Mouse (Mus musculus): ENCODE measurements around the gene Mid1ip1. TPM values are rescaled to one million over a fixed set of nuclear protein-coding genes. Genes with fewer than 3 reads are reported as not detected.

Gene Mid1ip1
- total RNA-seq (2014; rRNA removed) = 95.2 and 102 TPM in 2 replicates
- 97.8 and 106 TPM in 2 replicates for polyA plus RNA-seq (2015; fragmentation: Nextera tagmentation; extraction: Ambion mirVana)

GRCm38 (mm10) chrX:10714696-10715140 lies at the start of gene Mid1ip1:
Gene Mid1ip1 (plus strand): TSS chrX:10715013.
- 24% methylated on average over 12 of the region's 12 CpGs for WGBS
- ATAC-seq (ENCODE audit: low FRiP score) (0 out of 2 replicates have a peak, but pooled peaks have one; percentile 5), DNase-seq (ENCODE audit: low spot score) (peak; percentile 90)
- Histone ChIP-seq H3K9ac (replicated peaks; ENCODE audit: low read length, poor library complexity, severe bottlenecking) (no peak within 1 kb of the TSS), H3K4me1 (ENCODE audit: insufficient read depth, low read length) (no peaks in the 10 kb centered on the region), H3K9me3 (ENCODE audit: low read length) (no peaks in the 10 kb centered on the region), H3K27ac (ENCODE audit: low read depth, low read length) (no peak within 1 kb of the TSS), H3K4me3 (ENCODE audit: low read depth, low read length) (no peak within 1 kb of the TSS), H3K27me3 (ENCODE audit: insufficient read depth, low read length) (no peaks in the 10 kb centered on the region), H3K4me2 (ENCODE audit: low read depth, low read length, poor library complexity, severe bottlenecking) (no peak within 1 kb of the TSS), H3K36me3 (ENCODE audit: insufficient read depth, low read length) (no peaks in the 10 kb centered on the region)
- no peak for TF ChIP-seq CTCF (IDR thresholded peaks at IDR 0.05)

- H3K9ac ChIP-seq (replicated peaks; ENCODE audit: low read length, poor library complexity, severe bottlenecking) = no peak overlapping the region
- no peak overlapping the region for H3K4me3 ChIP-seq (ENCODE audit: low read depth, low read length)
- ATAC-seq (ENCODE audit: low FRiP score) = no peak
- no peak for TF ChIP-seq CTCF (IDR thresholded peaks at IDR 0.05)
- WGBS = 89% methylated on average over 5 of the region's 5 CpGs
- no peaks in the 10 kb centered on the region for H3K4me1 ChIP-seq (ENCODE audit: insufficient read depth, low read length)
- no peak overlapping the region for H3K27ac ChIP-seq (ENCODE audit: low read depth, low read length)
- H3K4me2 ChIP-seq (ENCODE audit: low read depth, low read length, poor library complexity, severe bottlenecking) = no peak overlapping the region
- no peaks in the 10 kb centered on the region for H3K36me3 ChIP-seq (ENCODE audit: insufficient read depth, low read length)
- no peaks in the 10 kb centered on the region for H3K27me3 ChIP-seq (ENCODE audit: insufficient read depth, low read length)
- H3K9me3 ChIP-seq (ENCODE audit: low read length) = no peaks in the 10 kb centered on the region
- no peak for DNase-seq (ENCODE audit: low spot score)
Observed at GRCm38 (mm10) chrX:10694455-10695180, 20.2 kb upstream of the Mid1ip1 start.

GRCm38 (mm10) chrX:10706728-10707127 lies 8.1 kb upstream of the Mid1ip1 start:
- H3K4me2 ChIP-seq (ENCODE audit: low read depth, low read length, poor library complexity, severe bottlenecking) = no peak overlapping the region
- H3K27ac ChIP-seq (ENCODE audit: low read depth, low read length) = no peak overlapping the region
- no peak overlapping the region for H3K9ac ChIP-seq (replicated peaks; ENCODE audit: low read length, poor library complexity, severe bottlenecking)
- DNase-seq (ENCODE audit: low spot score) (no peak), ATAC-seq (ENCODE audit: low FRiP score) (no peak)
- no peaks in the 10 kb centered on the region for H3K4me1 ChIP-seq (ENCODE audit: insufficient read depth, low read length)
- H3K27me3 ChIP-seq (ENCODE audit: insufficient read depth, low read length) = no peaks in the 10 kb centered on the region
- no peak overlapping the region for H3K4me3 ChIP-seq (ENCODE audit: low read depth, low read length)
- no peaks in the 10 kb centered on the region for H3K36me3 ChIP-seq (ENCODE audit: insufficient read depth, low read length)
- TF ChIP-seq CTCF (IDR thresholded peaks at IDR 0.05) = no peak
- no peaks in the 10 kb centered on the region for H3K9me3 ChIP-seq (ENCODE audit: low read length)
- 83% methylated on average over 3 of the region's 3 CpGs for WGBS

- no peak overlapping the region for H3K4me2 ChIP-seq (ENCODE audit: low read depth, low read length, poor library complexity, severe bottlenecking)
- peak; percentile 44 for TF ChIP-seq CTCF (IDR thresholded peaks at IDR 0.05)
- no peaks in the 10 kb centered on the region for H3K36me3 ChIP-seq (ENCODE audit: insufficient read depth, low read length)
- peak; percentile 11 for DNase-seq (ENCODE audit: low spot score)
- no peaks in the 10 kb centered on the region for H3K27me3 ChIP-seq (ENCODE audit: insufficient read depth, low read length)
- H3K4me1 ChIP-seq (ENCODE audit: insufficient read depth, low read length) = no peaks in the 10 kb centered on the region
- 39% methylated on average over 11 of the region's 11 CpGs for WGBS
- no peak overlapping the region for H3K4me3 ChIP-seq (ENCODE audit: low read depth, low read length)
- no peak overlapping the region for H3K27ac ChIP-seq (ENCODE audit: low read depth, low read length)
- H3K9ac ChIP-seq (replicated peaks; ENCODE audit: low read length, poor library complexity, severe bottlenecking) = no peak overlapping the region
- H3K9me3 ChIP-seq (ENCODE audit: low read length) = no peaks in the 10 kb centered on the region
- no peak for ATAC-seq (ENCODE audit: low FRiP score)
Observed at GRCm38 (mm10) chrX:10713839-10714637, 775 bp upstream of the Mid1ip1 start.

- H3K9me3 ChIP-seq (ENCODE audit: low read length) = no peaks in the 10 kb centered on the region
- H3K4me2 ChIP-seq (ENCODE audit: low read depth, low read length, poor library complexity, severe bottlenecking) = peak overlapping the region; percentile 66
- peak overlapping the region; percentile 56 for H3K4me3 ChIP-seq (ENCODE audit: low read depth, low read length)
- no peaks in the 10 kb centered on the region for H3K4me1 ChIP-seq (ENCODE audit: insufficient read depth, low read length)
- 17% methylated on average over 50 of the region's 50 CpGs for WGBS
- peak overlapping the region; percentile 83 for H3K27ac ChIP-seq (ENCODE audit: low read depth, low read length)
- no peak for TF ChIP-seq CTCF (IDR thresholded peaks at IDR 0.05)
- DNase-seq (ENCODE audit: low spot score) (peak; percentile 68), ATAC-seq (ENCODE audit: low FRiP score) (peak; percentile 89)
- H3K36me3 ChIP-seq (ENCODE audit: insufficient read depth, low read length) = no peaks in the 10 kb centered on the region
- peak overlapping the region; percentile 70 for H3K9ac ChIP-seq (replicated peaks; ENCODE audit: low read length, poor library complexity, severe bottlenecking)
- H3K27me3 ChIP-seq (ENCODE audit: insufficient read depth, low read length) = no peaks in the 10 kb centered on the region
Observed at GRCm38 (mm10) chrX:10716917-10717763, 2.3 kb downstream of the Mid1ip1 start.

Data from midbrain, postnatal 0 days (tissue).